Mouse (Mus musculus) ES-Bruce4 (cell line): ENCODE results near the gene Tsfm.
"Not testable (repeated sequence)": the region's sequence is repeated elsewhere in the genome, so short reads cannot be mapped to it uniquely, and the experiment has no call there.

Experiments
- CTCF ChIP-seq: IDR thresholded peaks from one replicate; pipeline ENCODE4 v1.8.1; 2011; ENCODE audit warnings: low read depth, low read length
- POLR2A ChIP-seq: IDR thresholded peaks from one replicate; pipeline ENCODE4 v1.8.1; 2011; ENCODE audit warnings: low read length; ENCODE audit not compliant: insufficient read depth

DNA sequence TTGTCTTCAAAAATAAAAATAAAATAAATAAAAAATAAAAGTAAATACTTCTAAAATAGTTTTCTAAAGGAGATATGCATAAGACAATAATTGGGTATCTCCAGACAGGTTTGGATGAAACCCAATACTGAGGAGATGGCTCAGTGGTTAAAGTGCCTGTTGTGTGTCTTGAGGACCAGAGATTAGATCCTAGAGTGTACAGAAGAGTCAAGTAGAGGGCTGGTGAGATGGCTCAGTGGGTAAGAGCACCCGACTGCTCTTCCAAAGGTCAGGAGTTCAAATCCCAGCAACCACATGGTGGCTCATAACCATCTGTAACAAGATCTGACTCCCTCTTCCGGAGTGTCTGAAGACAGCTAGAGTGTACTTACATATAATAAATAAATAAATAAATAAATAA, 42.3 kb upstream of the Tsfm start:
- TF ChIP-seq CTCF, POLR2A: not testable (repeated sequence)
